Mouse (Mus musculus): ENCODE results near the gene Gspt2.
"Not testable (repeated sequence)": the region's sequence is repeated elsewhere in the genome, so short reads cannot be mapped to it uniquely, and the experiment has no call there.

The Gspt2 gene

GRCm38 (mm10) chrX:94635961-94636563 lies at the start of gene Gspt2:
Gene Gspt2, plus strand, starts transcription at chrX:94636069.
- DNase-seq (ENCODE audit: low spot score): peak; percentile 34

DNA sequence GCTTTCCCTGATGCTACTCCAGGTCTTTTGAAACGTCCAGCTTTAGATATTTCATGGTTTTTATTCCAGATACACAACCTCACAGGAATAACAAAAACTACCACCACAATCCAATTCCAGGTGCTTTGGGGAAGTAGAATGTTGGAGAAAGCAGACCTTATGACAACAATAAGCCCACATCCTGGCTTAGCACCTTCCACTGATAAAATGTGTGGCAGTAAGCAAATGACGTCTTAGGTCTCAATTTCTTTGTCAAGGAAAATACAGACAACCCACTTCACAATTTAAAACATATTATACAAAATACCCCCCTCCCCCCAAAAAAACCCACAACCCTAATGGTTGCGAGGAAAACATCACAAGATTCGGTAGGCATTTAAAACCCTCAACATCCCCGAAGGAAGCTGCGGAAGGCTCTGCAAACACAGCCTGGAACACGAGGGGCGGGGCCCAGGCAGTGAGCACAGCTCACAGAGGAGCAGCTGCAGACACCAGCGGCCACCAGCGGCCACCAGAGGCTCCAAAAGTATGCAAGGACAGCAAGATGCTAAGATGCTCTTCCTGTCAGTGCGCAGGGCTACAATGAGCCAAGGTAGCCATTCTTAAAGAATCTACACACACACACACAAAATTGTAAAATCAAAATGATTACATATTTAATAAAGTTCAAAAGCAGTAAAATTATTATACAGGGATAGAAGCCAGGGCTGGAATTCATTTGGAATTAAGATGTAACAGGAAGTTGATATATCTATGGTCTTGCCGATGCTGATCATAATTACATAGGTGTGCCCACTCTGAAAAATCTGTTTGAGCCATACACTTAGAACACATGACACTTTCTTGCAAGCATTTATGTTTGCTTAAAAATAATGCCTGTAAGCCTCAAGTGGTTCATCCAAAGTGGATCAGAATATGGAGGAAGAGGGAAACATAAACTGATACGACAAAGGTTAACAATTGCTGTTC lies 10.8 kb upstream of the Gspt2 start:
- peak; percentile 11 for DNase-seq (ENCODE audit: low spot score)

DNA sequence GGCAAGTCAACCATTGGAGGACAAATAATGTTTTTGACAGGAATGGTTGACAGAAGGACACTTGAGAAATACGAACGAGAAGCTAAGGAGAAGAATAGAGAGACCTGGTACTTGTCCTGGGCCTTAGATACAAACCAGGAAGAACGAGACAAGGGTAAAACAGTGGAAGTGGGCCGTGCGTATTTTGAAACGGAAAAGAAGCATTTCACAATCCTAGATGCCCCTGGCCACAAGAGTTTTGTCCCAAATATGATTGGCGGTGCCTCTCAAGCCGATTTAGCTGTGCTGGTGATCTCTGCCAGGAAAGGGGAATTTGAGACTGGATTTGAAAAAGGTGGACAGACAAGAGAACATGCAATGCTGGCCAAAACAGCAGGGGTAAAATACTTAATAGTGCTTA lies 1.0 kb downstream of the Gspt2 start:
- DNase-seq (ENCODE audit: low spot score): no peak

DNA sequence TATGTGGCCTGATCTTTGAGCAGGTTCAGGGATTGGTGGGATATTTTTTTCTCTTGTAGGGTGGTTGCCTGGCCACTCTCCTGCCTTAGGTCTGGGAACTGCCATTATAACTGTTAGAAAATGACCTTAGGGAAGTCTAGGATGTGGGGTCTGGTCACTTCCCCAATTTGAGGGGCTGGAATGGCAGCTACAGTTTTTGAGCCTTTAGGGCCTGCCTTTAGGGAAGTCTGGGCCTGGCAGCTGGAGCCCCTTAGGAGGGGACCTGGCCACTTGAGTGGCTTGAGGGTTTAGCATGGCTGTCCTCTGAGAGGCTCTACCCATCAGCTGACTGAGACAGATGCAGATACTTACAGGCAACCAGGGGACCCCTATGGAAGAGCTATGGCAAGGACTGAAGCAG lies 12.7 kb downstream of the Gspt2 start:
- DNase-seq (ENCODE audit: low spot score): no peak

DNA sequence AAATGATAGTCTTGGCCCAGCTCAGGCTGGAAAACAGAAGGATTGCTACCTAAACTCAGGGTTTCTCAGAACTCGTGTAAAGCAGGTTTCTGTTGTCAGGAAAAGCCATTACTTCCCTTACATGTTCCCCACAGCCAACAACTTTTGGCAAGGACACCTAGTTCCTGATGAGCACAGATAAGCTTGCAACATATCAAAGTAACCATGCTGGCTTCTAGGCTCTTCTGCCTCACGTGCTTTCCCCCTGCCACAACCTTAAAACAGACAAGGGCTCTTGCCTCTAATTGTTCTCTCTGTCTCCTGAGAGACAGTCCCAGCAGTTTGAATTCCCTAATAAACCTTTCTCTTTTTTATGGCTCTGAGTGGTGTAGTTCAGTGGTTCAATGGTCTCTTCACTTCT lies 21.9 kb downstream of the Gspt2 start:
- no peak for DNase-seq (ENCODE audit: low spot score)

- DNase-seq (ENCODE audit: low spot score): no peak
Measured at GRCm38 (mm10) chrX:94670814-94671213, 34.9 kb downstream of the Gspt2 start.

DNA sequence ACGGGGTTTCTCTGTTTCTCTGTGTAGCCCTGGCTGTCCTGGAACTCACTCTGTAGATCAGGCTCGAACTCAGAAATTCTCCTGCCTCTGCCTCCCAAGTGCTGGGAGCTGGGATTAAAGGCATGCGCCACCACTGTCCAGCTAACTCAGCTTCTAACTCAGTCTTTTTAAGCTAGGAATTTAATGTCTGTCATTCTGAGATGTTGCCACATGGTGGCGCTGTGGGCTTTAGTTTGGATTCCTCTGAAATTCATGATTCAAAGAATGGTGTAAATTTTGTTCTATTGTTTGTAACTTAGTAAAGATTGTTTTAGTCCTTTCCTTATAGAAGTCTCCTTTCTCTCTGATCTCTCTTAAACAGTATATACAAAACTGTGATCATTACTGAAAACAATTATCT lies 39.1 kb downstream of the Gspt2 start:
- peak; percentile 22 for DNase-seq (ENCODE audit: low spot score)

DNA sequence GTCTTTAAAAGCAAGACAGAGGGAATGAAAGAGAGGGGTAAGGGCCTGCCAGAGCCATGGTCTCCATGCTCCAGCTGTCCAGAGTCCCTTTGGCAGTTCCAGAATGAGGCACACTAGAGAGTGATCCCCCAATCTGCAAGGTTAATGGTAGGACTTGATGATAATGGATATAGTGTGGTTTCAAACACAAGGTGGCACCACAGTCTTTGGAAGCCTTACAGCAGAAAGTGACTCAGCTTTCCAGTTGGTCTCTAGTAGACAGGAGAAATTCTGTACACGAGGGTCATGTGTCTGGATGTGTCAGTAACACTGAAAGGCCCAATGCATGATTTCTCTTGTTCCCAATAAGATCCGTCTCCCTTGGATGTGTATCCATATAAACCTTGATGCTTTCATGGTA lies 45.7 kb downstream of the Gspt2 start:
- not testable (repeated sequence) for DNase-seq (ENCODE audit: low spot score)

DNA sequence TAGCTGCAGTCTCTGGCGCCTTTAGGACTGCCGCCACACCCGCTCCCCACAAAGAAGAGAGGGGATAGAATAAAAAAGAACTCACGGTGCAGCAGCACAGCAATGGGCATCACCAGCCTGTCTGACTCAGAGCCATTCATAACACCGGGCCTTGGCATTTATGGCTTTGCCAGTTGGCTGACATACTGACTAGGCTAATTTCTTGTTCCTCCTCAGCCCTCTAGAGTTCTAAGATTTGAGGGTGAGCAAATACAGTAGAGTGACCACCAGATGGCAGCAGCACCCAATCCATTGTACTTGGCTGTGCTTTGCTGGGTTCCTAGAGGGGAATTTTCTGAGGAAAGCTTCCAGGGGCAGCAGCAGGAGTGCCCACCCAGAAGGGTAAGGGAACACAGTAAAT lies 53.7 kb downstream of the Gspt2 start:
- not testable (repeated sequence) for DNase-seq (ENCODE audit: low spot score)
